Mouse (Mus musculus) bone marrow, adult 2 months (tissue): ENCODE measurements around the gene Rubcnl. TPM values are rescaled to one million over a fixed set of nuclear protein-coding genes. Genes with fewer than 3 reads are reported as not detected.

Experiments
- H3K27ac ChIP-seq: fragments of 200-500 bp; 2 replicates; pipeline ENCODE4 v1.5.1; 2012; ENCODE audit warnings: low read depth, mild to moderate bottlenecking, control low read depth, inconsistent platforms, low read length; ENCODE audit not compliant: control insufficient read depth, poor library complexity, insufficient read depth
- H3K4me1 ChIP-seq: fragments of 200-500 bp; 2 replicates; pipeline ENCODE4 v1.6.1; 2011; ENCODE audit warnings: low read length; ENCODE audit not compliant: control insufficient read depth, insufficient read depth
- H3K4me3 ChIP-seq: fragments of 200-500 bp; replicated peaks from 2 replicates; pipeline ENCODE3; 2011; ENCODE audit warnings: mild to moderate bottlenecking, low read depth, low read length, control low read depth; ENCODE audit not compliant: control insufficient read depth
- CTCF ChIP-seq: fragments of 200-500 bp; IDR thresholded peaks from 2 replicates; pipeline ENCODE4 v1.5.1; 2011; ENCODE audit warnings: low read length, control low read depth; ENCODE audit not compliant: control insufficient read depth, insufficient read depth
- POLR2A ChIP-seq: fragments of 200-500 bp; IDR thresholded peaks from 2 replicates; pipeline ENCODE4 v1.6.1; 2011; ENCODE audit warnings: low read depth, mild to moderate bottlenecking, control low read depth, low read length, borderline replicate concordance; ENCODE audit not compliant: control insufficient read depth
- WGBS: fragments of 180-500 bp; shearing (Covaris S2); methylation state at CpG from one replicate; pipeline ENCODE4 v1.1.7; 2018; 5-methylcytosine and 5-hydroxymethylcytosine counted together
- polyA plus RNA-seq: library from polyadenylated mRNA; stranded (reverse); fragments of >200 nt; gene quantifications from 2 replicates; pipeline ENCODE4 v1.2.4, GENCODE M21; 2011; ENCODE audit warnings: low replicate concordance; ENCODE audit not compliant: missing spikeins, insufficient read depth, insufficient read length

The Rubcnl gene
- polyA plus RNA-seq, 1 experiment: 14.0 TPM

DNA sequence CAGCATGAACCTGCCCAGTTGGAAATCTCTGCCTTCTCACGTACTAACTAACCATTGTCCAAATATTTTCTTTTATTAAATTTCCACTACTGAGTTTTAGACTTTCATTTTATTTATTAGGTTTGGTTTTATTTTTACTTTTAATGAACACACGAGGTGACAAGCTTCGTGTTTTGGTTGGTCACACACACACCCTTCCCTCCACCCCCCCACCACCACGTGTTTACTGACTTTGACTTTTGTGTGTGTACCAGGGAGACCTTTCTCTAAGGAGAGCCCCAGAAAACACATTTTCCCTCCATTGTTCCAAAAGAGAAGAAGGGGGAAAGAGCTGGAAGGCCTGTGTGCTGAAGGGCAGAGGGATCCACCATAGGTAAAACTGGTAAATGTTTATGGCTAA, 30.2 kb upstream of the Rubcnl start:
- no peak for TF ChIP-seq POLR2A
- no peak for TF ChIP-seq CTCF
- Histone ChIP-seq H3K4me3 (no peak overlapping the region), H3K27ac (no peak overlapping the region), H3K4me1 (no peaks in the 10 kb centered on the region; the same call in 1 of the 2 replicates)
- WGBS: 49% methylated on average over 4 of the region's 4 CpGs

- Histone ChIP-seq H3K4me1 (no peaks in the 10 kb centered on the region; the same call in 1 of the 2 replicates), H3K4me3 (no peak overlapping the region), H3K27ac (no peak overlapping the region)
- no peak for TF ChIP-seq POLR2A
- no peak for TF ChIP-seq CTCF
- 84% methylated on average over 3 of the region's 3 CpGs for WGBS
Observed at GRCm38 (mm10) chr14:74986527-74986926, 29.3 kb upstream of the Rubcnl start.

DNA sequence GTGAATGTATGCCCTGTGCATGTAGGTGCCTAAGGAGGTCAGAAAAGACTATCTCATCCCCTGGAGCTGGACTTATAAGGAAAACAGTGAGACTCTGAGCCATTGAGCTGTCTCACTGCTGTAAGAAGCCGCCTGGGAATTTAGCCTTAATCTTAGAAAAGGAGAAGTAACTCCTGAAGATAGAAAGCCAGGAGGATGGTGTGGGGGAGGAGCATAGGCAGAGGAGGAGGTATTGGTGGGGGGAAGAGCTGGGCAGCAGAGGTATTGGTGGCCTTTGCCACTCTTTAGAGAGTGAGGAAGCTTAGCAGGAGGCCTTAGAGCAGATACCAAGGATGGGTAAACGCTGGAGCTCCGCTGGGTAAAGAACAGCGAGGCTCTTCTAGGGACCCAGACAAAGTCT, 26.5 kb upstream of the Rubcnl start:
- 37% methylated on average over 4 of the region's 4 CpGs for WGBS
- TF ChIP-seq CTCF (no peak), POLR2A (no peak)

DNA sequence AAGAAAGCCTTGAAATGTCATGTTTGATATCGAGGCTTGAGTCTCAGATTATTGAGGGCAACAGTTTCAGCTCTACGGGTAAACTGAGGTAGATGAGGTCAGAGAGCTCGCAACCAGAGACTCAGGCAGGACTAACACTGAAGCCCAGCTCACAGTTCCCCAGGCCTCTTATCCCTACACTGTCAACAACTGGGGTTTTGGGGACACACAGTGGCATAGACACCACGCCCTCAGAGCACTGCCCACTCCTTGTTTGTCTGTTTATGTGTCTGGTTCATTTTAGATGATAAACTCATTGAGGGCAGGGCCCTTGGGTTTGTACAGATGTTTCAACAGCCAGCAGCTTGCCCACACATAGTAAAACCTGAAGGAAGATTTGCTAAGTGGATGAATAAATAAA, 25.9 kb upstream of the Rubcnl start:
- Histone ChIP-seq H3K4me3 (no peak overlapping the region), H3K27ac (no peak overlapping the region), H3K4me1 (no peaks in the 10 kb centered on the region)
- WGBS: 75% methylated on average over 4 of the region's 4 CpGs
- TF ChIP-seq CTCF: no peak
- no peak for TF ChIP-seq POLR2A

More for the DNA sequence above, 26.5 kb upstream of the Rubcnl start:
- Histone ChIP-seq H3K4me3 (no peak overlapping the region), H3K4me1 (no peaks in the 10 kb centered on the region), H3K27ac (no peak overlapping the region)

- 0% methylated on average over 1 of the region's 1 CpGs for WGBS
- Histone ChIP-seq H3K27ac (no peak overlapping the region), H3K4me3 (no peak overlapping the region), H3K4me1 (no peaks in the 10 kb centered on the region; the same call in 1 of the 2 replicates)
- TF ChIP-seq POLR2A: no peak
- TF ChIP-seq CTCF: no peak
Observed at GRCm38 (mm10) chr14:74990504-74990903, 25.3 kb upstream of the Rubcnl start.

GRCm38 (mm10) chr14:74996556-74996955, 19.3 kb upstream of the Rubcnl start:
- under 1% methylated on average over 3 of the region's 3 CpGs for WGBS
- TF ChIP-seq CTCF: no peak
- TF ChIP-seq POLR2A: no peak
- Histone ChIP-seq H3K4me3 (no peak overlapping the region), H3K4me1 (no peaks in the 10 kb centered on the region; the same call in 1 of the 2 replicates), H3K27ac (peak overlapping the region; percentile 4; the same call in 1 of the 2 replicates)

DNA sequence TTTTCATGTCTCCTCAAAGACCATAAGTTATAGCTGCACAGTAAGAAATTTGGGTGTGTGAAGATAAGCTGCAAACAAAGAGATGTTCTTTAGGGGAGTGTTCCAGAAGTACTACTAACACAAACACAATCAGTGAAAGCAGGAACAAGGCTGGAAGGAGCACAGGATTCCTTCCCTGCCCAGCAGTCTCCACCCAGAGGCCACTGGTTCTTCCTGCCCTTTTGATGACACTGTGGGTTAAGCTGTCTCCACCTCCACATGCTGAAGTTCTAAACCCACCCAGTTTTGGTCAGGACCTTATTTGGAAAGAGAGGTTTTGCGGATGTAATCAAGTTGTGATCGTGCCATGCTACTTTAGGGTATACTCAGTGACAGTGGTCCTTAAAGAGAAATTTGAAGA, 18.8 kb upstream of the Rubcnl start:
- Histone ChIP-seq H3K4me3 (no peak overlapping the region), H3K27ac (no peak overlapping the region), H3K4me1 (no peaks in the 10 kb centered on the region; the same call in 1 of the 2 replicates)
- WGBS: 63% methylated on average over 2 of the region's 2 CpGs
- TF ChIP-seq POLR2A (no peak), CTCF (no peak)

GRCm38 (mm10) chr14:75001364-75001763, 14.5 kb upstream of the Rubcnl start:
- Histone ChIP-seq H3K4me3 (no peak overlapping the region), H3K4me1 (no peaks in the 10 kb centered on the region; the same call in none of the 2 replicates), H3K27ac (no peak overlapping the region)
- TF ChIP-seq CTCF (no peak), POLR2A (no peak)
- WGBS: 77% methylated on average over 6 of the region's 6 CpGs

DNA sequence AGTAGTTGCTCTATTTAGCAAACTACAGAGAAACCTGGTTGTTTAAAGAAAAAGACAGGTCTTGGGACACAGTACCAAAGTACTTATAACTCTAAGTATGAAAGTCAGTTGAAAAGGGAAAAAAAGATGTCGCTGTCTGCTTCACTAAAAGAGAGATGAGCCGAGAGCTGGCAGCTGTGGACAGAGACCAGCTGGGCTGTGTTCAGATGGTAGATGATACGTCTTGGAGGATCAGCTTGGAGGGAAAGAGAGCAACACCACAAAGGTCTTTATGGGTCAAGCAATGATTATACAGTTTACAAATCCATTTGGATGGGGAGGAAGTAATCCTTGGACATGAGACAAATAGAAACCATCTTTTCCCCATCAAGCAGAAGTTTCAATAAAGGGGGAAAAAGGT, 12.5 kb upstream of the Rubcnl start:
- TF ChIP-seq CTCF (no peak), POLR2A (no peak)
- WGBS: 83% methylated on average over 3 of the region's 3 CpGs

More for the DNA sequence above, 12.5 kb upstream of the Rubcnl start:
- Histone ChIP-seq H3K27ac (no peak overlapping the region), H3K4me3 (no peak overlapping the region), H3K4me1 (no peaks in the 10 kb centered on the region; the same call in 1 of the 2 replicates)
